Mouse (Mus musculus): ENCODE measurements around the gene Emc9. TPM values are rescaled to one million over a fixed set of nuclear protein-coding genes. Genes with fewer than 3 reads are reported as not detected.

Gene Emc9
- polyA plus RNA-seq, 1 experiment from 2014 or later = 6.4 TPM

- peak within 1 kb of the TSS; percentile 76 for H3K9ac ChIP-seq (ENCODE audit: low read depth, low read length)
- no peaks in the 10 kb centered on the region for H3K9me3 ChIP-seq (ENCODE audit: control insufficient read depth, low read length)
- ATAC-seq (ENCODE audit: low FRiP score) = peak; percentile 98
- peak within 1 kb of the TSS; percentile 43 for H3K4me3 ChIP-seq (ENCODE audit: low read depth, low read length)
- 0 out of 2 replicates have a peak, but pooled peaks cover 4% of the 10 kb centered on the region for H3K4me1 ChIP-seq (replicated peaks; ENCODE audit: control insufficient read depth, insufficient read depth, low read length)
- peak within 1 kb of the TSS; percentile 91 for H3K27ac ChIP-seq (ENCODE audit: low read depth, low read length)
- no peaks in the 10 kb centered on the region for H3K36me3 ChIP-seq (ENCODE audit: control insufficient read depth, insufficient read depth, low read length)
- peak; percentile 98 for DNase-seq (ENCODE audit: low spot score)
- under 1% methylated on average over 51 of the region's 51 CpGs for WGBS
- peak within 1 kb of the TSS; percentile 75 for H3K4me2 ChIP-seq (replicated peaks; ENCODE audit: low read depth, low read length)
- no peaks in the 10 kb centered on the region for H3K27me3 ChIP-seq (ENCODE audit: control insufficient read depth, insufficient read depth, low read length)
Measured at GRCm38 (mm10) chr14:55560202-55561073, 24.7 kb downstream of the Emc9 start, which contains the start of gene A730061H03Rik. Gene A730061H03Rik, minus strand, starts transcription at chr14:55560406.

- Histone ChIP-seq H3K27me3 (ENCODE audit: control insufficient read depth, insufficient read depth, low read length) (no peaks in the 10 kb centered on the region), H3K4me2 (replicated peaks; ENCODE audit: low read depth, low read length) (peak within 1 kb of the TSS; percentile 75), H3K36me3 (ENCODE audit: control insufficient read depth, insufficient read depth, low read length) (no peaks in the 10 kb centered on the region), H3K9me3 (ENCODE audit: control insufficient read depth, low read length) (no peaks in the 10 kb centered on the region), H3K27ac (ENCODE audit: low read depth, low read length) (peak within 1 kb of the TSS; percentile 91), H3K9ac (ENCODE audit: low read depth, low read length) (peak within 1 kb of the TSS; percentile 76), H3K4me3 (ENCODE audit: low read depth, low read length) (peak within 1 kb of the TSS; percentile 43), H3K4me1 (replicated peaks; ENCODE audit: control insufficient read depth, insufficient read depth, low read length) (0 out of 2 replicates have a peak, but pooled peaks cover 4% of the 10 kb centered on the region)
- ATAC-seq (ENCODE audit: low FRiP score) (peak; percentile 85), DNase-seq (ENCODE audit: low spot score) (peak; percentile 94)
- under 1% methylated on average over 27 of the region's 27 CpGs for WGBS
Measured at GRCm38 (mm10) chr14:55559799-55560201, 25.3 kb downstream of the Emc9 start, which contains the start of gene Dcaf11. Gene Dcaf11, plus strand, starts transcription at chr14:55560006.

- 58% methylated on average over 6 of the region's 6 CpGs for WGBS
- H3K4me2 ChIP-seq (replicated peaks; ENCODE audit: low read depth, low read length) = 0 out of 2 replicates have a peak overlapping the region, but pooled peaks have one; percentile 19
- ATAC-seq (ENCODE audit: low FRiP score) (no peak), DNase-seq (ENCODE audit: low spot score) (no peak)
- no peaks in the 10 kb centered on the region for H3K9me3 ChIP-seq (ENCODE audit: control insufficient read depth, low read length)
- H3K36me3 ChIP-seq (ENCODE audit: control insufficient read depth, insufficient read depth, low read length) = no peaks in the 10 kb centered on the region
- H3K27ac ChIP-seq (ENCODE audit: low read depth, low read length) = no peak overlapping the region
- H3K4me3 ChIP-seq (ENCODE audit: low read depth, low read length) = peak overlapping the region; percentile 43
- H3K9ac ChIP-seq (ENCODE audit: low read depth, low read length) = no peak overlapping the region
- H3K27me3 ChIP-seq (ENCODE audit: control insufficient read depth, insufficient read depth, low read length) = no peaks in the 10 kb centered on the region
- 0 out of 2 replicates have a peak, but pooled peaks cover 4% of the 10 kb centered on the region for H3K4me1 ChIP-seq (replicated peaks; ENCODE audit: control insufficient read depth, insufficient read depth, low read length)
Measured at GRCm38 (mm10) chr14:55558740-55559448, 26.2 kb downstream of the Emc9 start.

GRCm38 (mm10) chr14:55557587-55557986 lies 27.5 kb downstream of the Emc9 start:
- no peak overlapping the region for H3K27ac ChIP-seq (ENCODE audit: low read depth, low read length)
- H3K4me2 ChIP-seq (replicated peaks; ENCODE audit: low read depth, low read length) = no peak overlapping the region
- WGBS = 86% methylated on average over 3 of the region's 3 CpGs
- ATAC-seq (ENCODE audit: low FRiP score) (no peak), DNase-seq (ENCODE audit: low spot score) (no peak)
- no peak overlapping the region for H3K4me3 ChIP-seq (ENCODE audit: low read depth, low read length)
- H3K4me1 ChIP-seq (replicated peaks; ENCODE audit: control insufficient read depth, insufficient read depth, low read length) = 0 out of 2 replicates have a peak, but pooled peaks cover 4% of the 10 kb centered on the region
- no peaks in the 10 kb centered on the region for H3K27me3 ChIP-seq (ENCODE audit: control insufficient read depth, insufficient read depth, low read length)
- H3K9me3 ChIP-seq (ENCODE audit: control insufficient read depth, low read length) = no peaks in the 10 kb centered on the region
- no peaks in the 10 kb centered on the region for H3K36me3 ChIP-seq (ENCODE audit: control insufficient read depth, insufficient read depth, low read length)
- H3K9ac ChIP-seq (ENCODE audit: low read depth, low read length) = no peak overlapping the region

GRCm38 (mm10) chr14:55557003-55557402 lies 28.1 kb downstream of the Emc9 start:
- H3K4me1 ChIP-seq (replicated peaks; ENCODE audit: control insufficient read depth, insufficient read depth, low read length) = 0 out of 2 replicates have a peak, but pooled peaks cover 4% of the 10 kb centered on the region
- no peak overlapping the region for H3K9ac ChIP-seq (ENCODE audit: low read depth, low read length)
- no peaks in the 10 kb centered on the region for H3K36me3 ChIP-seq (ENCODE audit: control insufficient read depth, insufficient read depth, low read length)
- H3K4me3 ChIP-seq (ENCODE audit: low read depth, low read length) = no peak overlapping the region
- H3K4me2 ChIP-seq (replicated peaks; ENCODE audit: low read depth, low read length) = no peak overlapping the region
- peak; percentile 76 for DNase-seq (ENCODE audit: low spot score)
- ATAC-seq (ENCODE audit: low FRiP score) = no peak
- H3K9me3 ChIP-seq (ENCODE audit: control insufficient read depth, low read length) = no peaks in the 10 kb centered on the region
- H3K27me3 ChIP-seq (ENCODE audit: control insufficient read depth, insufficient read depth, low read length) = no peaks in the 10 kb centered on the region
- 33% methylated on average over 5 of the region's 5 CpGs for WGBS
- H3K27ac ChIP-seq (ENCODE audit: low read depth, low read length) = no peak overlapping the region

GRCm38 (mm10) chr14:55555788-55556187 lies 29.3 kb downstream of the Emc9 start:
- H3K9ac ChIP-seq (ENCODE audit: low read depth, low read length) = no peak overlapping the region
- DNase-seq (ENCODE audit: low spot score) (no peak), ATAC-seq (ENCODE audit: low FRiP score) (no peak)
- H3K36me3 ChIP-seq (ENCODE audit: control insufficient read depth, insufficient read depth, low read length) = no peaks in the 10 kb centered on the region
- H3K9me3 ChIP-seq (ENCODE audit: control insufficient read depth, low read length) = no peaks in the 10 kb centered on the region
- no peaks in the 10 kb centered on the region for H3K4me1 ChIP-seq (replicated peaks; ENCODE audit: control insufficient read depth, insufficient read depth, low read length)
- H3K4me2 ChIP-seq (replicated peaks; ENCODE audit: low read depth, low read length) = no peak overlapping the region
- WGBS = 79% methylated on average over 3 of the region's 3 CpGs
- H3K27me3 ChIP-seq (ENCODE audit: control insufficient read depth, insufficient read depth, low read length) = no peaks in the 10 kb centered on the region
- H3K4me3 ChIP-seq (ENCODE audit: low read depth, low read length) = no peak overlapping the region
- H3K27ac ChIP-seq (ENCODE audit: low read depth, low read length) = no peak overlapping the region

GRCm38 (mm10) chr14:55554635-55555034 lies 30.5 kb downstream of the Emc9 start:
- H3K4me2 ChIP-seq (replicated peaks; ENCODE audit: low read depth, low read length) = no peak overlapping the region
- DNase-seq (ENCODE audit: low spot score) (no peak), ATAC-seq (ENCODE audit: low FRiP score) (no peak)
- no peaks in the 10 kb centered on the region for H3K4me1 ChIP-seq (replicated peaks; ENCODE audit: control insufficient read depth, insufficient read depth, low read length)
- H3K9me3 ChIP-seq (ENCODE audit: control insufficient read depth, low read length) = no peaks in the 10 kb centered on the region
- no peak overlapping the region for H3K4me3 ChIP-seq (ENCODE audit: low read depth, low read length)
- no peaks in the 10 kb centered on the region for H3K27me3 ChIP-seq (ENCODE audit: control insufficient read depth, insufficient read depth, low read length)
- H3K27ac ChIP-seq (ENCODE audit: low read depth, low read length) = no peak overlapping the region
- H3K36me3 ChIP-seq (ENCODE audit: control insufficient read depth, insufficient read depth, low read length) = no peaks in the 10 kb centered on the region
- H3K9ac ChIP-seq (ENCODE audit: low read depth, low read length) = no peak overlapping the region

- ATAC-seq (ENCODE audit: low FRiP score) = no peak
- Histone ChIP-seq H3K4me3 (ENCODE audit: low read depth, low read length) (no peak overlapping the region), H3K9ac (ENCODE audit: low read depth, low read length) (no peak overlapping the region), H3K27me3 (ENCODE audit: control insufficient read depth, insufficient read depth, low read length) (no peaks in the 10 kb centered on the region), H3K27ac (ENCODE audit: low read depth, low read length) (no peak overlapping the region), H3K4me1 (replicated peaks; ENCODE audit: control insufficient read depth, insufficient read depth, low read length) (no peaks in the 10 kb centered on the region), H3K9me3 (ENCODE audit: control insufficient read depth, low read length) (no peaks in the 10 kb centered on the region), H3K4me2 (replicated peaks; ENCODE audit: low read depth, low read length) (no peak overlapping the region), H3K36me3 (ENCODE audit: control insufficient read depth, insufficient read depth, low read length) (0 out of 2 replicates have a peak, but pooled peaks cover 2% of the 10 kb centered on the region)
- DNase-seq (ENCODE audit: low spot score) = no peak
- 90% methylated on average over 8 of the region's 8 CpGs for WGBS
Measured at GRCm38 (mm10) chr14:55551794-55552193, 33.3 kb downstream of the Emc9 start.

Data from hindbrain, embryonic 11.5 days (tissue).